Mouse (Mus musculus) v-Abl transformed pro-B cells (cell line): ENCODE data around the gene Tanc1.

Experiments
- in situ Hi-C, 2 experiments: fragments of 400-800 bp; cut with MboI; formaldehyde crosslinking; loops; one replicate each; pipeline ENCODE4 v1.15.1; 2025; ENCODE audit not compliant: unreplicated experiment in 2 of 2

The Tanc1 gene

GRCm38 (mm10) chr2:59742500-59743116 lies 130.8 kb downstream of the Tanc1 start:
- in situ Hi-C loops = loop anchor here in 1 of 2 experiments (5.0 kb wide), 1 partner anchor 200 kb away; no protein-coding TSS in a partner anchor

DNA sequence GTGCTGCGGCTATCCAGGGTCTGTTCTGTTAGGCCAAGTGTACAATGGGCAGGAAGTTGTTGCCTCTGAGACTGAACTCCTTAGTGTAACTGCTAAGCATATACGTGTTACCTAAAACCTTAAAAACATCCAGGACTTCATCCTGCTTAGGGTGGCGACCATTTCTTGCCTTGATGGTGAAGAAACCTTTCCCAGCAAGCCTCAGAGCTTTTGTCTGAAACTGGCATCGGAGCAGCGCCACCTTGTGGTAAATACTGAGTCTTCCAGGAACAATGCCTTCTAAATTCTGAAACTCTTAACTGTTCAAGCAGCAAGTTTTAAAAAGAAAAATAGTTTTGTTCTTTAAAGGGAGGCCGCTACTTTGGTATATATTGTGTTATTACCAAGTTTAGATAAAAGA lies 133.6 kb downstream of the Tanc1 start:
- in situ Hi-C loops = loop anchor here in 1 of 2 experiments (5.0 kb wide), 1 partner anchor 203 kb away; no protein-coding TSS in a partner anchor

DNA sequence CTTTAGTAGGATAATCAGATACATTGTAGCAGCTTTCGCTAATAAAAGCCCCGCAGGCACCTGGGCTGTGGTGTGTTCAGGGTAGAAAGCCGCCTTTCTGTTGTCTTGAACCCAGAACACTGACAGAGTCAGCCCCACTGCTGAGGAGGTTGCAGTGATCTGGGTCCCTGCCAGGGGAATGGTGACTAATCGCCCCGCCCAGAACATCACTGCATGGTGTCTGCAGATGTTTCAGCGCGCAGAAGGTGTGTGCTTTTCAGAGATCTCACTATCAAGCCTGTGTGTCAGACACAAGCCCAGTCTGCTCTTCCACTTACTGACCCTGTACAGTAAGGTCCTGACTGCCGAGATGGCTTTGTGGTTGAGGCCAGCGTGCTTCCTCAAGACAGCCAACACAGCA lies 134.2 kb downstream of the Tanc1 start:
- in situ Hi-C loops = loop anchor here in 1 of 2 experiments (5.0 kb wide), 1 partner anchor 204 kb away; no protein-coding TSS in a partner anchor

DNA sequence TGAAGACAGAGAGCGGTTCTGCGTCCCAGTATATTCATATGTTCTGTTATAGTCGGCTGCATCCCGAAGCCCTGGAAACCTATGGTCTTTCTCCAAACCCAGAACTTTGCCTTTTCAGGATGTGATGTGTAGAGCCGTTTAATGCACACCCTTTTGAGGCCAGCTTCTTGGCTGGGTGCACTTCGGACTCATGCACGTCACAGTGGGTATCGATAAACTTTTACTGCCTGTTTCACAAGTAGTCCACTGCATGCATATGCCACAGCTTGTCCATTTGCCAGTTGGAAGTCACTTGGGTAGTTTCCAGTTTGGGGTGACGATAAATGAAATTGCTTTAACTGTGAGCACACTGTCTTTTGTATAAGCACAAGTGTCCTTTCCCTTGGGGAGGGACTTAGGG lies 135.9 kb downstream of the Tanc1 start:
- in situ Hi-C loops = loop anchor here in 1 of 2 experiments (5.0 kb wide), 1 partner anchor 205 kb away; no protein-coding TSS in a partner anchor

DNA sequence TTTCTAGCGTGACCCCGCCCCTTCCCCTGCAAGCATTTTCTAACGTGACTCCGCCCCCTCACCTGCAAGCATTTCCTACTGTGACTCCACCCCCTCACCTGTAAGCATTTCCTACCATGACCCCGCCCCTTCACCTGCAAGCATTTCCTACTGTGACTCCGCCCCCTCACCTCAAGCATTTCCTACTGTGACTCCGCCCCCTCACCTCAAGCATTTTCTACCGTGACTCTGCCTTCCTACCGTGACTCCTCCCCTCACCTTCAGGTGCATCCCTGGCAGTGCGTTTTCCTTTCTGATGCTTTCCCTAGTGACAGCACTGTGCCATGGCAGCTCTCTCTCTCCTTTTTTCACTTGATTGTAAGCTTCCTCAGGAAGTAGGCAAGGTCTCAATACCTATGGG lies 137.5 kb downstream of the Tanc1 start:
- in situ Hi-C loops = loop anchor here in 1 of 2 experiments (5.0 kb wide), 1 partner anchor 207 kb away; no protein-coding TSS in a partner anchor

DNA sequence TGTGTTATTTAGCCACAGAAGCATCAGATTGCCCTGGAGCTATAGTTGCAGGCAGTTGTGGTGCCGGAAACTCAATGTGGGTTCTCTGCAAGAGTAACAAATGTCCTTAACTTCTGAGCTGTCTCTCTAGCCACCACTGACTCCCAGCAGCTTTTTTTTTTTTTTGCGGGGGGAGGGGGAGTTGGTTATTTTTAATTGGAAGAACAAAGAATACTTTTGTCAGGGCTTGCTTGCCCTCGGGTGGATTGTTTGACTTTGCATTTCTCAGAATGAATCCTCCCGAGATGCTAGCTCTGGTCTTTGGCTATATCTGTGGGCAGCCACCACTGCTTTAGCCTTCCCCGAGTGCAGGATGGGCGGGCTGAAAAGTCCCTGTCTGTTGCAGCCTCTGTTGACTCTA lies 139.3 kb downstream of the Tanc1 start:
- in situ Hi-C loops = no loop called here

GRCm38 (mm10) chr2:59752148-59752547 lies 140.3 kb downstream of the Tanc1 start:
- in situ Hi-C loops = no loop called here

- in situ Hi-C loops = no loop called here
Measured at GRCm38 (mm10) chr2:59752766-59753165, 140.9 kb downstream of the Tanc1 start.

GRCm38 (mm10) chr2:59756137-59756753 lies 144.4 kb downstream of the Tanc1 start:
- in situ Hi-C loops = no loop called here

DNA sequence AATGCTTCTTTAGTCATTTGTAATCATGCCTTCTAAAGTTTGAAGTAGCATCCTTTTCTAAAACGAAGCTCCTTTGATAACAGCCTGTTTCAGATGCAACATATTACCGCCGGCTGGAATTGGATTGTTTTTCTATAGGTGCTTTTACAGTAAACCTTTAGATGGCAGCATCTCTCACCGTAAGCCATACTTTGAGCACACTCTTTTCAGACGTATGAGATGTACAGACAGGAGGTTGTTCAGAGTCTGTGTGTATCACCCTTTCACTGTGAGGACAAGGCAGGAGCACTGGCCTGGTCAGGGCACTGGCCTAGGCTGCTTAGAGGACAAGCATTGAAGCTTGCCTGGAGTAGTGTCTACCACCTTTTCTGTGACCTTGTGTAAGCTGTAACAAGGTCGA lies 145.2 kb downstream of the Tanc1 start:
- in situ Hi-C loops = no loop called here

GRCm38 (mm10) chr2:59758139-59758918 lies 146.5 kb downstream of the Tanc1 start:
- in situ Hi-C loops = no loop called here

DNA sequence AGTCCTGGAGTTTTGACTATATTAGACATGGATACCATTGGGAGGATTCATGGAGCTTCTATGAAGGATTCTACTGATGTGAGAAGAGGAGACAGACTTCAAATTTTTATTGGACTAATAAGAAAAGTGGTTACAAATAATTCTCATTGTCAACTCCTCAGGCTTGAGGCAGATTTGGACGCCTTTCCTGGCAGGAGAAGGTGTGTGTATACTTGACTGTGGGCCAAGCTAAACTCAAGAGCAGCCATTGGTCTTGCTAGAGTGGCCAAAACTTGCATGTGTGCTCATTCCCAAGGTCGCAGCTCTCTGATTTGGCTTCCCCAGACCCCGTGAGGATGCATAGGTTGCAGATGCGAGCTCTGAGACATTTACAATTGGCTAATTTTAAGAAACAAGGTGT lies 148.9 kb downstream of the Tanc1 start:
- in situ Hi-C loops = no loop called here

- in situ Hi-C loops = no loop called here
Measured at GRCm38 (mm10) chr2:59761183-59761582, 149.3 kb downstream of the Tanc1 start.

- in situ Hi-C loops = no loop called here
Measured at GRCm38 (mm10) chr2:59762277-59762676, 150.4 kb downstream of the Tanc1 start.

DNA sequence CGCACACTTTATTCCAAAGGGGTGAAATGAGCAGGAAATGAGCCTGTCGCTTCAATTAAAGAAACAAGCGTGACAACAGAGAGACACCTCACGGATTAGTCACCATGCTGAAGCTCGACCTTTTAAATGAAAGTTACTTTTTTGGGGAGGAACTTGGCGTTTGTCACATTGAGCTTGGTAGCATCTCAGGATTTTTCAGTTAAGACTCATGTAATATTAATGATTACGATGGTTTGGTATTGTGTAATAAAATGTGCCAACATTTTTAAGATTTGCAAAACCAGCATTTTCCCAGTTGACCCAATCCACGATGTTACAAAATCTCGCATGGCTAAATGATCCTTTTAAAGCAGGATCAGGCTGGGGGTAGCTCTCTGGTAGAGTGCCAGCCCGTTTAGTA lies 153.8 kb downstream of the Tanc1 start:
- in situ Hi-C loops = no loop called here

DNA sequence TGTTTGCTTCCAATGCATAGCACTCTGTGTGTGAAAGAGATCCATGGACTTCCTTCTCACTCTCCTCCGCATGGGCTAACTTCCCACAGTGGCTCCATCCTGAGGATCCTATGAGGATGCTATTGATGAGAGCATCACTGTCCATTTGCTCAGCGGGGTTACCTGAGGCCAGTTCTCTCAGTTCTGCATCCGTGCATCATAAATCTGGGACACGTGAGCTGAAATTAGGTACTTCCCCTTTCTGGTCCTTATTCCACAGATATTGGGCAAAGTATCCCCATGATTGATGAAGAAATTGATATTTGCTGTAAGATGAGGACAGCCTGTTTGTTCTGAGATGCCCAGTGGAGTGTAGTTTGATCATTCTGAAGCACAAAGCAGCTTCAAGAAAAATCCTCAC lies 156.1 kb downstream of the Tanc1 start:
- in situ Hi-C loops = no loop called here

GRCm38 (mm10) chr2:59768661-59769384 lies 157.0 kb downstream of the Tanc1 start:
- in situ Hi-C loops = no loop called here

- in situ Hi-C loops = no loop called here
Measured at GRCm38 (mm10) chr2:59769385-59769735, 157.5 kb downstream of the Tanc1 start.

- in situ Hi-C loops = no loop called here
Measured at GRCm38 (mm10) chr2:59771708-59772107, 159.9 kb downstream of the Tanc1 start.

DNA sequence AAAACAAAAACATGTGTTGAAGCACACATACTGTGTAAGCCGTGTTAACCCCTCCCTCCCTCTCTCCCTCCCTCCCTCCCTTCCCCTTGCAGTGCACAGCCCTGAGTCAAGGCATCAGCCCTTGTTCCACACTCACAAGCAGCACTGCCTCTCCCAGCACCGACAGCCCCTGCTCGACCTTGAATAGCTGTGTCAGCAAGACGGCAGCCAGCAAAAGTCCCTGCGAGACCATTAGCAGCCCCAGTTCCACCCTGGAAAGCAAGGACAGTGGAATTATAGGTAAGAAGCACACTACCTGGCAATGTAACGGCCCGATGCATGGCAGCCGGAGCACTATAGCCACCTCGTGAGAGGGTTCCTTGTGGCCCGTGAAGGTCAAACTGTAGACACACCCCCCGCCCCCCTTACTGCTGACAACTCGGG lies 160.4 kb downstream of the Tanc1 start:
- in situ Hi-C loops = no loop called here

- in situ Hi-C loops = no loop called here
Measured at GRCm38 (mm10) chr2:59774374-59774773, 162.5 kb downstream of the Tanc1 start.
